Mouse (Mus musculus): ENCODE data around the gene Gm20388. TPM values are rescaled to one million over a fixed set of nuclear protein-coding genes. Genes with fewer than 3 reads are reported as not detected.

The Gm20388 gene
- total RNA-seq, 2 experiments from 2014 or later, result 6.8 to 7.8 TPM

- DNase-seq, result no peak
- intact Hi-C loops (cut with DNase I), result loop anchor here (2.0 kb wide), 1 partner anchor 90 kb away; no protein-coding TSS in a partner anchor
These were observed 3198.3 kb downstream of the Gm20388 start for GRCm38 (mm10) chr8:123108953-123109352.

- no peak for DNase-seq
- intact Hi-C loops (cut with DNase I), result no loop called here
These were observed 3200.0 kb downstream of the Gm20388 start for GRCm38 (mm10) chr8:123110649-123111048.

GRCm38 (mm10) chr8:123112892-123113291 lies 3202.3 kb downstream of the Gm20388 start:
- no peak for DNase-seq
- intact Hi-C loops (cut with DNase I), result no loop called here

GRCm38 (mm10) chr8:123113908-123114469 lies 3203.3 kb downstream of the Gm20388 start:
- intact Hi-C loops (cut with DNase I), result no loop called here

GRCm38 (mm10) chr8:123114644-123115043 lies 3204.0 kb downstream of the Gm20388 start:
- intact Hi-C loops (cut with DNase I), result no loop called here
- no peak for DNase-seq

More at GRCm38 (mm10) chr8:123113908-123114469, 3203.3 kb downstream of the Gm20388 start:
- DNase-seq, result no peak

- DNase-seq, result no peak
- intact Hi-C loops (cut with DNase I), result no loop called here
These were observed 3206.6 kb downstream of the Gm20388 start, which contains the start of gene Cpne7 for GRCm38 (mm10) chr8:123117127-123117731. Cpne7 (plus strand) TSS chr8:123117374.

GRCm38 (mm10) chr8:123117744-123118143 lies 3207.1 kb downstream of the Gm20388 start:
- intact Hi-C loops (cut with DNase I), result no loop called here
- no peak for DNase-seq

GRCm38 (mm10) chr8:123122059-123122458 lies 3211.4 kb downstream of the Gm20388 start:
- DNase-seq, result no peak
- intact Hi-C loops (cut with DNase I), result no loop called here

GRCm38 (mm10) chr8:123122670-123123069 lies 3212.0 kb downstream of the Gm20388 start:
- intact Hi-C loops (cut with DNase I), result no loop called here
- DNase-seq, result no peak

GRCm38 (mm10) chr8:123126193-123126816 lies 3215.7 kb downstream of the Gm20388 start:
- DNase-seq, result no peak

GRCm38 (mm10) chr8:123131041-123131440 lies 3220.4 kb downstream of the Gm20388 start:
- DNase-seq, result no peak

More at GRCm38 (mm10) chr8:123126193-123126816, 3215.7 kb downstream of the Gm20388 start:
- intact Hi-C loops (cut with DNase I), result no loop called here

GRCm38 (mm10) chr8:123132953-123133352 lies 3222.3 kb downstream of the Gm20388 start:
- intact Hi-C loops (cut with DNase I), result no loop called here
- no peak for DNase-seq

More at GRCm38 (mm10) chr8:123131041-123131440, 3220.4 kb downstream of the Gm20388 start:
- intact Hi-C loops (cut with DNase I), result no loop called here

GRCm38 (mm10) chr8:123134149-123134713 lies 3223.6 kb downstream of the Gm20388 start:
- DNase-seq, result no peak
- intact Hi-C loops (cut with DNase I), result no loop called here

GRCm38 (mm10) chr8:123135406-123135805 lies 3224.8 kb downstream of the Gm20388 start:
- intact Hi-C loops (cut with DNase I), result no loop called here
- DNase-seq, result no peak

GRCm38 (mm10) chr8:123135806-123136205 lies 3225.2 kb downstream of the Gm20388 start:
- DNase-seq, result no peak
- intact Hi-C loops (cut with DNase I), result no loop called here

- DNase-seq, result no peak
- intact Hi-C loops (cut with DNase I), result no loop called here
These were observed 3225.6 kb downstream of the Gm20388 start for GRCm38 (mm10) chr8:123136287-123136686.

GRCm38 (mm10) chr8:123137645-123138077 lies 3227.0 kb downstream of the Gm20388 start:
- intact Hi-C loops (cut with DNase I), result no loop called here
- DNase-seq, result no peak

GRCm38 (mm10) chr8:123138741-123139140 lies 3228.1 kb downstream of the Gm20388 start:
- intact Hi-C loops (cut with DNase I), result no loop called here
- DNase-seq, result no peak

- intact Hi-C loops (cut with DNase I), result no loop called here
- DNase-seq, result peak; percentile 56 to 83
These were observed 3231.3 kb downstream of the Gm20388 start for GRCm38 (mm10) chr8:123141741-123142462.

- intact Hi-C loops (cut with DNase I), result loop anchor here (5.0 kb wide), 1 partner anchor 42 kb away; the partner anchor contains the start of gene Dpep1
- DNase-seq, result peak; percentile 40 to 73
These were observed 3234.6 kb downstream of the Gm20388 start for GRCm38 (mm10) chr8:123145279-123145678.
